Mouse (Mus musculus) forebrain, embryonic 15.5 days (tissue): ENCODE results near the gene Gmpr2. TPM values are rescaled to one million over a fixed set of nuclear protein-coding genes. Genes with fewer than 3 reads are reported as not detected.

Source experiments
- ATAC-seq: fragments of 200-750 bp; cut with Nextera tagmentation; replicated peaks from 2 replicates; pipeline ENCODE4 v1.8.0; 2017; ENCODE audit warnings: mild to moderate bottlenecking, moderate TSS enrichment, moderate library complexity
- H3K27ac ChIP-seq: fragments of 300-500 bp; sonication (generic); replicated peaks from 2 replicates; pipeline ENCODE4 v1.5.1; 2015; ENCODE audit warnings: mild to moderate bottlenecking, inconsistent platforms
- H3K27me3 ChIP-seq: fragments of 300-500 bp; sonication (generic); 2 replicates; pipeline ENCODE4 v1.6.1; 2015; ENCODE audit warnings: inconsistent platforms
- H3K36me3 ChIP-seq: fragments of 300-500 bp; sonication (generic); 2 replicates; pipeline ENCODE4 v1.6.1; 2015; ENCODE audit warnings: mild to moderate bottlenecking, inconsistent platforms
- H3K4me1 ChIP-seq: fragments of 300-500 bp; sonication (generic); 2 replicates; pipeline ENCODE4 v1.6.1; 2015; ENCODE audit warnings: inconsistent platforms
- H3K4me2 ChIP-seq: fragments of 300-500 bp; sonication (generic); replicated peaks from 2 replicates; pipeline ENCODE4 v1.6.1; 2015; ENCODE audit warnings: mild to moderate bottlenecking, inconsistent platforms
- H3K4me3 ChIP-seq: fragments of 300-500 bp; sonication (generic); 2 replicates; pipeline ENCODE4 v1.5.1; 2015; ENCODE audit warnings: mild to moderate bottlenecking, inconsistent platforms
- H3K9ac ChIP-seq: fragments of 300-500 bp; sonication (generic); replicated peaks from 2 replicates; pipeline ENCODE4 v1.6.1; 2015; ENCODE audit warnings: mild to moderate bottlenecking, inconsistent platforms
- H3K9me3 ChIP-seq: fragments of 300-500 bp; sonication (generic); 2 replicates; pipeline ENCODE4 v1.6.1; 2016; ENCODE audit warnings: inconsistent platforms
- WGBS: fragments of 180-500 bp; shearing (Covaris S2); methylation state at CpG from one replicate; pipeline ENCODE4 v1.1.7; 2015; ENCODE audit warnings: mixed read lengths; 5-methylcytosine and 5-hydroxymethylcytosine counted together
- polyA plus RNA-seq: library from polyadenylated mRNA; unstranded; fragments of >200 nt; fragmentation: Nextera tagmentation; extraction: Ambion mirVana; gene quantifications from 2 replicates; pipeline ENCODE4 v1.2.1, GENCODE M21; 2015

The Gmpr2 gene
- polyA plus RNA-seq, 1 experiment from 2014 or later: 62.2 TPM

DNA sequence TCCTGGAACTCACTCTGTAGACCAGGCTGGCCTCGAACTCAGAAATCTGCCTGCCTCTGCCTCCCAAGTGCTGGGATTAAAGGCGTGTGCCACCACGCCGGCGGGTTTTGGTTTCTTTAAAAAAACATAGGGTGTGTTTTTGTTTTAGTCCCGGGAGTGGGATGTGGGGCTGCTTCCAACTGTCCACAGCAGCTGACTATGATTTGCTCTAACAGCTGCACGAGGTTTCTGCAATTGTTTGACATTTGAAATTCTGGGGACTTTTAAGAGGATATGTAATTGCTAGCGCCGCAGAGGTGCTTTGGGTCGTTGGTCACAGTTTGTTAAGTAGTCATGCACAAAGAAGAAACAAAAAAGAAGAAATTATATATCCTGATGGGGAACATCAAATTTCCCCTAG is 17.7 kb downstream of the Gmpr2 start:
- 81% methylated on average over 10 of the region's 10 CpGs for WGBS

DNA sequence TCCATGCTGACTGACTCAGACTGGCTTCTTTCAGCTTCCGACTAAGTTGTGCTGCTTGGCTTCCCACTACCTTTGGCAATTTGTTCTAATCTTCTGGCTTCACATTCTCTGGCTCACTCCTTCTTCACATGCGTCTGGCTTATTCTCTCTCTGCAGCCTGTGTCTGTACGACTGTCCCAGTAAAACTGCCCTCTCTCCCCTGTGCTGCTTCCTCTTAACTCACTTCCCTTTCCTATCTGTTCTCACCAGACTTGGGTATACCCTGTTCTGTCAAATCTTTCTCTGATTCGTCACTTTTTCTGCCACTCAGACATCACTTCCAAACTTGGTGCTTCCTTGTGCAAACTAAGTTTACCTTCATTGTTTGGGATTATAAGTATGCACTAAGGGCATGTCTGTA is 25.5 kb downstream of the Gmpr2 start:
- Histone ChIP-seq H3K4me2 (no peak overlapping the region), H3K27me3 (no peaks in the 10 kb centered on the region), H3K36me3 (no peaks in the 10 kb centered on the region), H3K9ac (no peak overlapping the region), H3K4me3 (no peak overlapping the region), H3K27ac (no peak overlapping the region), H3K9me3 (no peaks in the 10 kb centered on the region), H3K4me1 (no peaks in the 10 kb centered on the region)
- ATAC-seq: no peak
- 83% methylated on average over 4 of the region's 4 CpGs for WGBS

More for the DNA sequence above, 17.7 kb downstream of the Gmpr2 start:
- no peak overlapping the region for H3K4me3 ChIP-seq
- no peak for ATAC-seq
- no peak overlapping the region for H3K27ac ChIP-seq
- H3K4me1 ChIP-seq: no peaks in the 10 kb centered on the region
- H3K9ac ChIP-seq: no peak overlapping the region
- H3K36me3 ChIP-seq: no peaks in the 10 kb centered on the region
- no peak overlapping the region for H3K4me2 ChIP-seq
- no peaks in the 10 kb centered on the region for H3K9me3 ChIP-seq
- H3K27me3 ChIP-seq: no peaks in the 10 kb centered on the region

DNA sequence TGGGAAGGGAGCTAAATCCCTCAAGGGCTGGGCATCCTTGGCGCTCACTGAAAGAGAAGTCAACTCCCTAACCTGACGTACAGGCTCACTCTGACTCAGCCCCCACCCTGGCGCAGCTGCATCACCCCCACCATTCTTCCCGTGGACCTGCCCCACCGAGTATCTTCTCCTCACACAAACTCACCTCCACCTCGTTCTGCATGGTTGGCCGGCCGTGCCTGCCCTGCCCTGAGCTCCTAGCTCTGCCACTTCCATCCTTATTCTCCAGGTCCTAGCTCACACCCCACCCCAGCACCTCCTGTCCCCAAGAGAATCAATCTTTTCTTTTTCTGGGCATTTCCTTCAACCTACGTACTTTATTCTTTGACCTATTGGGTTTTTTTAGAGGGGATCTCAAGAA is 29.4 kb downstream of the Gmpr2 start:
- Histone ChIP-seq H3K27ac (no peak overlapping the region), H3K9me3 (no peaks in the 10 kb centered on the region), H3K4me1 (no peaks in the 10 kb centered on the region), H3K27me3 (no peaks in the 10 kb centered on the region), H3K4me3 (no peak overlapping the region), H3K4me2 (no peak overlapping the region), H3K9ac (no peak overlapping the region), H3K36me3 (no peaks in the 10 kb centered on the region)
- WGBS: 62% methylated on average over 9 of the region's 9 CpGs
- ATAC-seq: no peak

- Histone ChIP-seq H3K4me3 (no peak overlapping the region), H3K9ac (no peak overlapping the region), H3K36me3 (no peaks in the 10 kb centered on the region), H3K27me3 (no peaks in the 10 kb centered on the region), H3K27ac (no peak overlapping the region), H3K4me1 (no peaks in the 10 kb centered on the region), H3K4me2 (no peak overlapping the region), H3K9me3 (no peaks in the 10 kb centered on the region)
- no peak for ATAC-seq
- WGBS: 69% methylated on average over 6 of the region's 6 CpGs
Observed at GRCm38 (mm10) chr14:55702761-55703160, 31.0 kb downstream of the Gmpr2 start.

DNA sequence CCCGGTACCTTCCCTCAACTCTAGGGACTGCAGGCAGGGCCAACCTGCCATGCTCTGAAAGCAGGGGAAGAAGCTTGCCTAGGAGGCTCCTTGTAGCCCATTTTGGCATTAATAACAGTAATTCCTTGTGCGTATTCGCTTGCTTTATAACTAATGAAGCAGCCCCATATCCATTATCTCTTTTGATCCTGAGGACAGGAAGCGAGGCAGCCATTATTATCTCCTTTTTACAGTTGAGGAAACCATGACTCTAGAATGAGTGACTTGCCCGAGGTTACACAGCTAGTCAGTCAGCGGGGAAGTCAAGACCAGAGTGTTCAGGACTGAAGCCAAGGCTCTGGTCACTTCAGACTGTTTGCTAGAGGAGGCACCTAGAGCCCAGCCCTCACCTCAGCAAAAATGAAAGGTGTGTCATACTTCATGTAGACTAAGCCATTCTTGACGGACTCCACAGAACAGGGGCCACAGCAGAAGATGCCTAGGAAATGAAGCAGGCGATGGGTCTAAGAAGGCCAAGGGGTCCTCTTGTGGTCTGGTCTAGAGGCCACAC is 34.4 kb downstream of the Gmpr2 start:
- H3K27me3 ChIP-seq: no peaks in the 10 kb centered on the region
- no peaks in the 10 kb centered on the region for H3K4me1 ChIP-seq
- no peak overlapping the region for H3K4me2 ChIP-seq
- no peak overlapping the region for H3K27ac ChIP-seq
- no peaks in the 10 kb centered on the region for H3K36me3 ChIP-seq
- H3K9me3 ChIP-seq: no peaks in the 10 kb centered on the region
- 88% methylated on average over 8 of the region's 8 CpGs for WGBS
- no peak for ATAC-seq
- H3K9ac ChIP-seq: no peak overlapping the region
- H3K4me3 ChIP-seq: no peak overlapping the region

GRCm38 (mm10) chr14:55707397-55707796 is 35.7 kb downstream of the Gmpr2 start:
- Histone ChIP-seq H3K27ac (no peak overlapping the region), H3K36me3 (no peaks in the 10 kb centered on the region), H3K27me3 (no peaks in the 10 kb centered on the region), H3K4me3 (no peak overlapping the region), H3K9ac (no peak overlapping the region), H3K9me3 (no peaks in the 10 kb centered on the region), H3K4me2 (no peak overlapping the region), H3K4me1 (no peaks in the 10 kb centered on the region)
- 86% methylated on average over 5 of the region's 5 CpGs for WGBS
- no peak for ATAC-seq

DNA sequence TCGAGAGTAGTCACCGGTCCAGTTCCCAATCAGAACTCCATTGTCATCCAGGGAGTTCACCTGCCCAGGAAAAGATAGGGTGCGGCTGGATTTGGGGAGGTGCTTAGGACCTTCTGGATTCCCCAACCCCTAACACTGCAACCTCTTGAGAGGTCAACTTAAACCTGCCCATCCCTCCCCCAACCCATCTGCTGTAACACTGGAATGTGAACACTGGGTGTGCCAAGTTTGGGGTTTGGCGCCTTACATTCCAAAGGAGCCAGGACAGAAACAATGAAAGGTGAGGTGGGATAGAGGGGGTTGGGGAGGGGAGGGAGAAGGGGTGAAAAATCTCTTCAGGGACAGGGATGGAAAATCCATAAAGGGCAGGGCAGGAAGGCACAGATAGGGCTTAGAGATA is 37.8 kb downstream of the Gmpr2 start:
- no peaks in the 10 kb centered on the region for H3K4me1 ChIP-seq
- H3K4me3 ChIP-seq: no peak overlapping the region
- H3K9ac ChIP-seq: no peak overlapping the region
- no peak for ATAC-seq
- no peak overlapping the region for H3K4me2 ChIP-seq
- no peak overlapping the region for H3K27ac ChIP-seq
- 0 out of 2 replicates have a peak, but pooled peaks cover 2% of the 10 kb centered on the region for H3K27me3 ChIP-seq
- H3K36me3 ChIP-seq: no peaks in the 10 kb centered on the region
- H3K9me3 ChIP-seq: no peaks in the 10 kb centered on the region
- WGBS: 90% methylated on average over 4 of the region's 4 CpGs

GRCm38 (mm10) chr14:55711786-55712185 is 40.0 kb downstream of the Gmpr2 start:
- no peaks in the 10 kb centered on the region for H3K9me3 ChIP-seq
- H3K4me3 ChIP-seq: no peak overlapping the region
- no peak overlapping the region for H3K27ac ChIP-seq
- H3K4me1 ChIP-seq: no peaks in the 10 kb centered on the region
- no peak overlapping the region for H3K4me2 ChIP-seq
- no peak overlapping the region for H3K9ac ChIP-seq
- H3K27me3 ChIP-seq: 0 out of 2 replicates have a peak, but pooled peaks cover 2% of the 10 kb centered on the region
- 81% methylated on average over 7 of the region's 7 CpGs for WGBS
- ATAC-seq: no peak
- H3K36me3 ChIP-seq: 0 out of 2 replicates have a peak, but pooled peaks cover 1% of the 10 kb centered on the region

DNA sequence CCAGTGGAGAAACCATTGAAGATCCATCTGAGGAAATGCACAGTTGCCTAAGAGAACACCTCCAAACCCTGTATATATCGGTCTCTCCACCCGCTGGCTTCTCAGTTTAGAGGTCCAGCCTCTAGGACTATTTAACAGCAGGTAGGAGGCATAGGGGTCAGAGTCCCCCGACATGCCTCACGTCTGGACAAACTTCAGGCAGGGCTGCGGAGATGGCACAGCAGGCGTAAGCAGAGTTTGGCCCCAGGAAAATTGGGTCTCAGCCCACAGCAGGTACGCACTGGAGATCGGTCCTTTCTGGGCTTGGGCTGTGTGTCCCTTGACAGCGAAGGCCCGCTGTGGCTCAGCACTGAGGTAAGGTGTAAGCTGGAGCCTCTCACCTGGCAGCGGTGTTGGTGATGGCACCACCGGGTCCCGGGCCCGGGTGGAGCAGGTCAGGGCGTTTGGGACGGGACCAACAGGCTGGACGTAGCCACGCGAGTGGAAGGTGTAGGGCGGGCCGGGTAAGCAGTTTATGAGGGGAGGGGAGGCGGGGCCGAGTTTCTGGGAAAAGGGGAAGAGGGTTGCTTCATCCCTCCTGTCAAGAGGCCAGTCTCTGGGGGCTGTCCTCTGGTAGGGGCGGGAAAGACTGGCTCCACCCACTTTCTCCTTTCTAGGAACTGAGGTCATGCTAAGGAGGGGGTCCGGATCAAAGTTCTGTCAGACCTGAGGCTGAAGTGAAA is 41.4 kb downstream of the Gmpr2 start:
- Histone ChIP-seq H3K36me3 (peaks cover 7% of the 10 kb centered on the region; the same call in 1 of the 2 replicates), H3K27ac (no peak overlapping the region), H3K4me2 (no peak overlapping the region), H3K9ac (no peak overlapping the region), H3K4me3 (no peak overlapping the region), H3K4me1 (no peaks in the 10 kb centered on the region), H3K9me3 (no peaks in the 10 kb centered on the region), H3K27me3 (0 out of 2 replicates have a peak, but pooled peaks cover 2% of the 10 kb centered on the region)
- WGBS: 16% methylated on average over 25 of the region's 25 CpGs
- ATAC-seq: no peak

GRCm38 (mm10) chr14:55713729-55714122 is 42.0 kb downstream of the Gmpr2 start, which contains the start of gene Tgm1:
Gene Tgm1 (minus strand): TSS chr14:55713926.
- Histone ChIP-seq H3K4me2 (no peak within 1 kb of the TSS), H3K9me3 (no peaks in the 10 kb centered on the region), H3K4me3 (no peak within 1 kb of the TSS), H3K4me1 (no peaks in the 10 kb centered on the region), H3K9ac (no peak within 1 kb of the TSS), H3K27me3 (0 out of 2 replicates have a peak, but pooled peaks cover 2% of the 10 kb centered on the region), H3K27ac (no peak within 1 kb of the TSS), H3K36me3 (peaks cover 11% of the 10 kb centered on the region; the same call in 1 of the 2 replicates)
- 40% methylated on average over 4 of the region's 4 CpGs for WGBS
- no peak for ATAC-seq

- no peak overlapping the region for H3K4me3 ChIP-seq
- 0 out of 2 replicates have a peak, but pooled peaks cover 2% of the 10 kb centered on the region for H3K27me3 ChIP-seq
- no peak overlapping the region for H3K4me2 ChIP-seq
- 48% methylated on average over 6 of the region's 6 CpGs for WGBS
- ATAC-seq: no peak
- H3K27ac ChIP-seq: no peak overlapping the region
- H3K4me1 ChIP-seq: no peaks in the 10 kb centered on the region
- H3K9ac ChIP-seq: no peak overlapping the region
- no peaks in the 10 kb centered on the region for H3K9me3 ChIP-seq
- H3K36me3 ChIP-seq: peaks cover 13% of the 10 kb centered on the region; the same call in 1 of the 2 replicates
Observed at GRCm38 (mm10) chr14:55714893-55715292, 43.2 kb downstream of the Gmpr2 start.

DNA sequence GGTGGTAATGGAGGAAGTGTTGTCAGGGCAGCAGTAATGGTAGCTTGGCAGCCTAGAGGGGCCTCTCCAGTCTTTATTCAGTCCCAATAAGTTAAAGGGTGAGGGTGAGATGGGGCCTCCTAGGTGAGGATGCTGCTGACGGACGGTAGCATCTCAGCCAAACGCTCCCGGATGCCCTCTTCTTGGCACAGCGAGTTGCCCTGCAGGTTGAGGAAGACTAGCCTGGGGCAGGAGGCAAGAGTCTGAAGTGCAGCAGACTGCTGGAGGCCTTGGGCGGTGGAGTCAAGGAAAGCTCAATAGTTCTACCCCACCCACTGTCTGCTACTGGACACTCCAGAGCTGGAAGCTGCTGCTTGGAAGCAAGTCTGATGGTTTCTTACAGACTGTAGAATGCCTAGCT is 44.5 kb downstream of the Gmpr2 start:
- no peak for ATAC-seq
- Histone ChIP-seq H3K36me3 (peaks cover 15% of the 10 kb centered on the region; the same call in 1 of the 2 replicates), H3K9ac (no peak overlapping the region), H3K4me3 (no peak overlapping the region), H3K27me3 (0 out of 2 replicates have a peak, but pooled peaks cover 2% of the 10 kb centered on the region), H3K27ac (no peak overlapping the region), H3K4me2 (no peak overlapping the region), H3K9me3 (no peaks in the 10 kb centered on the region), H3K4me1 (peaks cover 5% of the 10 kb centered on the region)
- WGBS: 95% methylated on average over 6 of the region's 6 CpGs
